Mouse (Mus musculus): ENCODE measurements at regions not wholly inside any gene's neighbourhood (a gene's known extent, or its start where the extent isn't known, plus 50 kb on each side); places are given as distances from the start of the nearest gene placed in this dataset.

GRCm38 (mm10) chr10:122515698-122516097 is 67.4 kb downstream of the Avpr1a start:
- DNase-seq (ENCODE audit: low spot score): no peak

GRCm38 (mm10) chr10:122519274-122519790 is 71.0 kb downstream of the Avpr1a start:
- no peak for DNase-seq (ENCODE audit: low spot score)

GRCm38 (mm10) chr10:122519981-122520380 is 71.7 kb downstream of the Avpr1a start:
- no peak for DNase-seq (ENCODE audit: low spot score)

GRCm38 (mm10) chr10:122522631-122523030 is 74.3 kb downstream of the Avpr1a start:
- no peak for DNase-seq (ENCODE audit: low spot score)

GRCm38 (mm10) chr10:122525360-122525759 is 77.1 kb downstream of the Avpr1a start:
- DNase-seq (ENCODE audit: low spot score): no peak

GRCm38 (mm10) chr10:122525807-122526206 is 77.5 kb downstream of the Avpr1a start:
- no peak for DNase-seq (ENCODE audit: low spot score)

- peak; percentile 56 for DNase-seq (ENCODE audit: low spot score)
Observed at GRCm38 (mm10) chr10:122528222-122528621, 79.9 kb downstream of the Avpr1a start.

- DNase-seq (ENCODE audit: low spot score): no peak
Observed at GRCm38 (mm10) chr10:122528973-122529703, 80.8 kb downstream of the Avpr1a start.

- DNase-seq (ENCODE audit: low spot score): peak; percentile 48
Observed at GRCm38 (mm10) chr10:122534714-122535113, 86.4 kb downstream of the Avpr1a start.

GRCm38 (mm10) chr10:122535137-122535536 is 86.8 kb downstream of the Avpr1a start:
- DNase-seq (ENCODE audit: low spot score): no peak

- no peak for DNase-seq (ENCODE audit: low spot score)
Observed at GRCm38 (mm10) chr10:122539655-122540054, 91.4 kb downstream of the Avpr1a start.

GRCm38 (mm10) chr10:122542573-122542972 is 94.3 kb downstream of the Avpr1a start:
- DNase-seq (ENCODE audit: low spot score): peak; percentile 46

- peak; percentile 87 for DNase-seq (ENCODE audit: low spot score)
Observed at GRCm38 (mm10) chr10:122544096-122544720, 95.9 kb downstream of the Avpr1a start.

- DNase-seq (ENCODE audit: low spot score): no peak
Observed at GRCm38 (mm10) chr10:122545029-122545428, 96.7 kb downstream of the Avpr1a start.

GRCm38 (mm10) chr10:122551586-122551985 is 103.3 kb downstream of the Avpr1a start:
- no peak for DNase-seq (ENCODE audit: low spot score)

GRCm38 (mm10) chr10:122553124-122553822 is 105.0 kb downstream of the Avpr1a start:
- no peak for DNase-seq (ENCODE audit: low spot score)

GRCm38 (mm10) chr10:122553851-122554250 is 105.6 kb downstream of the Avpr1a start:
- DNase-seq (ENCODE audit: low spot score): no peak

- DNase-seq (ENCODE audit: low spot score): no peak
Observed at GRCm38 (mm10) chr10:122558660-122559059, 110.4 kb downstream of the Avpr1a start.

GRCm38 (mm10) chr10:122560001-122560695 is 111.8 kb downstream of the Avpr1a start:
- no peak for DNase-seq (ENCODE audit: low spot score)

GRCm38 (mm10) chr10:122561924-122562323 is 113.6 kb downstream of the Avpr1a start:
- no peak for DNase-seq (ENCODE audit: low spot score)

- no peak for DNase-seq (ENCODE audit: low spot score)
Observed at GRCm38 (mm10) chr10:122562542-122562941, 114.2 kb downstream of the Avpr1a start.

GRCm38 (mm10) chr10:122563973-122564372 is 114.6 kb upstream of the Ppm1h start:
- DNase-seq (ENCODE audit: low spot score): no peak

Measured in testis, postnatal 10 days (tissue).